Mouse (Mus musculus): ENCODE results near the gene Ubtf. TPM values are rescaled to one million over a fixed set of nuclear protein-coding genes. Genes with fewer than 3 reads are reported as not detected.
"Not testable (repeated sequence)": the region's sequence is repeated elsewhere in the genome, so short reads cannot be mapped to it uniquely, and the experiment has no call there.

Ubtf gene
- polyA plus RNA-seq, 1 experiment from 2014 or later = 78.2 TPM

GRCm38 (mm10) chr11:102288027-102288804, 31.3 kb downstream of the Ubtf start:
- no peak overlapping the region for H3K9ac ChIP-seq
- H3K36me3 ChIP-seq = peaks cover 61% of the 10 kb centered on the region
- ATAC-seq (ENCODE audit: low read depth) = no peak
- H3K27ac ChIP-seq (replicated peaks) = no peak overlapping the region
- no peak overlapping the region for H3K4me3 ChIP-seq
- no peak overlapping the region for H3K4me2 ChIP-seq
- WGBS = 82% methylated on average over 8 of the region's 8 CpGs
- peaks cover 20% of the 10 kb centered on the region for H3K4me1 ChIP-seq (replicated peaks)
- no peaks in the 10 kb centered on the region for H3K27me3 ChIP-seq
- H3K9me3 ChIP-seq = no peaks in the 10 kb centered on the region

GRCm38 (mm10) chr11:102287485-102287884, 32.1 kb downstream of the Ubtf start:
- Histone ChIP-seq H3K36me3 (peaks cover 54% of the 10 kb centered on the region), H3K9me3 (no peaks in the 10 kb centered on the region), H3K4me3 (no peak overlapping the region), H3K27ac (replicated peaks) (no peak overlapping the region), H3K9ac (no peak overlapping the region), H3K4me1 (replicated peaks) (peaks cover 20% of the 10 kb centered on the region), H3K4me2 (no peak overlapping the region), H3K27me3 (no peaks in the 10 kb centered on the region)
- WGBS = 92% methylated on average over 8 of the region's 8 CpGs
- no peak for ATAC-seq (ENCODE audit: low read depth)

- 4% methylated on average over 31 of the region's 31 CpGs for WGBS
- Histone ChIP-seq H3K27ac (replicated peaks) (peak overlapping the region; percentile 83), H3K36me3 (peaks cover 32% of the 10 kb centered on the region), H3K4me1 (replicated peaks) (peaks cover 20% of the 10 kb centered on the region), H3K4me2 (peak overlapping the region; percentile 69), H3K9me3 (no peaks in the 10 kb centered on the region), H3K27me3 (no peaks in the 10 kb centered on the region), H3K4me3 (peak overlapping the region; percentile 62), H3K9ac (peak overlapping the region; percentile 83)
- peak; percentile 76 for ATAC-seq (ENCODE audit: low read depth)
These were observed 34.3 kb downstream of the Ubtf start for GRCm38 (mm10) chr11:102285095-102285834.

- under 1% methylated on average over 32 of the region's 32 CpGs for WGBS
- Histone ChIP-seq H3K9ac (peak within 1 kb of the TSS; percentile 83), H3K9me3 (no peaks in the 10 kb centered on the region), H3K36me3 (peaks cover 25% of the 10 kb centered on the region), H3K4me3 (peak within 1 kb of the TSS; percentile 62), H3K27ac (replicated peaks) (peak within 1 kb of the TSS; percentile 83), H3K27me3 (no peaks in the 10 kb centered on the region), H3K4me1 (replicated peaks) (peaks cover 20% of the 10 kb centered on the region), H3K4me2 (peak within 1 kb of the TSS; percentile 69)
- ATAC-seq (ENCODE audit: low read depth) = peak; percentile 89
These were observed 34.9 kb downstream of the Ubtf start, which contains the start of gene Tmub2 for GRCm38 (mm10) chr11:102284501-102285094. Tmub2 (plus strand) TSS chr11:102284931.

DNA sequence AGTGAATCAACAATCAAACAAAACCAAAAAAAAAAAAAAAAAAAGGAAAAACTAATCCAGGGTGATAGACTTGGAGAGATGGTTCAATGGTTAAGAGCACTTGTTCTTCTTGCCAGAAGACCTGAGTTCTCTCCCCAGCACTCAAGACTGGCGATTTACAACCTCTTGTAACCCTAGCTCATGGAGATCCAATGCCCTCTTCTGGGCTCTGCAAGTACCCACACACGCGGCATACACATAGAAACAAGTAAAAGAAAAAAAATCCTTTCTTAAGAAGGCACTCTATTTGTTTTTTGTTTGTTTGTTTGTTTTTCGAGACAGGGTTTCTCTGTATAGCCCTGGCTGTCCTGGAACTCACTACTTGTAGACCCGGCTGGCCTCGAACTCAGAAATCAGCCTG, 35.6 kb downstream of the Ubtf start:
- Histone ChIP-seq H3K4me2 (peak overlapping the region; percentile 69), H3K4me1 (replicated peaks) (peaks cover 20% of the 10 kb centered on the region), H3K9me3 (no peaks in the 10 kb centered on the region), H3K27ac (replicated peaks) (peak overlapping the region; percentile 83), H3K4me3 (peak overlapping the region; percentile 62), H3K9ac (no peak overlapping the region), H3K36me3 (peaks cover 19% of the 10 kb centered on the region), H3K27me3 (no peaks in the 10 kb centered on the region)
- ATAC-seq (ENCODE audit: low read depth) = no peak
- WGBS = 91% methylated on average over 6 of the region's 6 CpGs

DNA sequence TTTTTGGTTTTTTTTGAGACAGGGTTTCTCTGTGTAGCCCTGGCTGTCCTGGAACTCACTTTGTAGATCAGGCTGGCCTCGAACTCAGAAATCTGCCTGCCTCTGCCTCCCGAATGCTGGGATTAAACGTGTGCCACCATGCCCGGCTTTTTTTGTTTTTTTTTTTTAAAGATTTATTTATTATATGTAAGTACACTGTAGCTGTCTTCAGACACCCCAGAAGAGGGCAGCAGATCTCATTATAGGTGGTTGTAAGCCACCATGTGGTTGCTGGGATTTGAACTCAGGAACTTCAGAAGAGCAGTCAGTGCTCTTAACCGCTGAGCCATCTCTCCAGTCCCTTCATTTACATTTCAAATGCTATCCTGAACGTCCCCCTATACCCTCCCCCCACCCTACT, 39.3 kb downstream of the Ubtf start:
- not testable (repeated sequence) for H3K27ac ChIP-seq (replicated peaks); H3K9ac ChIP-seq; H3K4me2 ChIP-seq; ATAC-seq (ENCODE audit: low read depth); H3K9me3 ChIP-seq; H3K4me3 ChIP-seq; H3K36me3 ChIP-seq
- H3K27me3 ChIP-seq = peaks cover 14% of the 10 kb centered on the region
- 76% methylated on average over 6 of the region's 6 CpGs for WGBS
- H3K4me1 ChIP-seq (replicated peaks) = peaks cover 14% of the 10 kb centered on the region

- H3K4me3 ChIP-seq = no peak overlapping the region
These were observed 39.9 kb downstream of the Ubtf start for GRCm38 (mm10) chr11:102279595-102279994.

DNA sequence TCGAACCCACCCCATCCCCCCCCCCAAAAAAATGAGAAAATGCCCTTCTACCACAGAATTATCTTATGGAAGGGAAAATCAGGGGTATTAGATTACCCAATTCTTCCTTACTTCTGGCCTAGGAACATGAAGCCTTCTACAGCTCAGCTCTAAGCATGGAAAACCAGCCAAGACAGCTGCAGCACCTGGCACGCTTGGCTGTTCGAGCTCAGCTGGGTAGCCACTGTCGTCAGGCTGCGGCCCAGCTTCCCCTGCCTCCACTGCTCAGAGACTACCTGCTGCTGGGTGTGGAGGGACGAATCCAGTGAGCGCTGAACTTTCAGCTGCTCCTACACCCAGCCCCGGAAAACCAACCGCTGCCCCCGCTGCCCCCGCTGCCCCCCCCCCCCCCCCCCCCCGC, 41.8 kb downstream of the Ubtf start:
- H3K9me3 ChIP-seq = no peaks in the 10 kb centered on the region
- peaks cover 14% of the 10 kb centered on the region for H3K4me1 ChIP-seq (replicated peaks)
- no peak overlapping the region for H3K4me3 ChIP-seq
- ATAC-seq (ENCODE audit: low read depth) = no peak
- no peak overlapping the region for H3K4me2 ChIP-seq
- H3K27ac ChIP-seq (replicated peaks) = no peak overlapping the region
- WGBS = 63% methylated on average over 8 of the region's 12 CpGs
- H3K9ac ChIP-seq = no peak overlapping the region
- no peaks in the 10 kb centered on the region for H3K36me3 ChIP-seq
- H3K27me3 ChIP-seq = peaks cover 18% of the 10 kb centered on the region

More at GRCm38 (mm10) chr11:102279595-102279994, 39.9 kb downstream of the Ubtf start:
- ATAC-seq (ENCODE audit: low read depth) = no peak
- Histone ChIP-seq H3K9ac (no peak overlapping the region), H3K9me3 (no peaks in the 10 kb centered on the region), H3K4me1 (replicated peaks) (peaks cover 14% of the 10 kb centered on the region), H3K27me3 (peaks cover 18% of the 10 kb centered on the region), H3K4me2 (no peak overlapping the region), H3K36me3 (no peaks in the 10 kb centered on the region), H3K27ac (replicated peaks) (no peak overlapping the region)
- WGBS = 87% methylated on average over 3 of the region's 3 CpGs

DNA sequence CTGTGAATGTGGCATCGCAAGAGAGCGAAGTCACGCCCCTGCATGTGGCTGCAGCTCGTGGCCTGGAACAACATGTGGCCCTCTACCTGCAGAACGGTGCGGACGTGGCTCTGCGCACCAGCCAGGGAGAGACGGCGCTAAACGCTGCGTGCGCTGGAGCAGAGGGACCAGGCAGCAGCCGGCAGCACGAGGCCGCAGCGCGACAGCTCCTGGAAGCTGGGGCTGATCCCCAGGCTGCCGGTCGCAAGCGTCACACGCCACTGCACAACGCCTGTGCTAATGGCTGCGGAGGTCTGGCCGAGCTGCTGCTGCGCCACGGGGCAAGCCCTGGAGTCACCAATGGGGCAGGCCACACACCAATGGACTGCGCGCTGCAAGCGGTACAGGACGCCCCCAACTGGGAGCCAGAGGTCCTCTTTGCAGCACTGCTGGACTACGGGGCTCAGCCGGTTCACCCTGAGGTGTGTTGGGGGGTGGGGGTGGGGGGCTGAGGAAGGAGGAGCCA, 43.1 kb downstream of the Ubtf start:
- Histone ChIP-seq H3K9ac (peak overlapping the region; percentile 70), H3K4me2 (peak overlapping the region; percentile 78), H3K27me3 (peaks cover 18% of the 10 kb centered on the region), H3K27ac (replicated peaks) (no peak overlapping the region), H3K36me3 (no peaks in the 10 kb centered on the region), H3K4me1 (replicated peaks) (peaks cover 14% of the 10 kb centered on the region), H3K4me3 (peak overlapping the region; percentile 40), H3K9me3 (no peaks in the 10 kb centered on the region)
- ATAC-seq (ENCODE audit: low read depth) = peak; percentile 81
- WGBS = 2% methylated on average over 33 of the region's 33 CpGs

- 0 out of 2 replicates have a peak, but pooled peaks cover 4% of the 10 kb centered on the region for H3K4me1 ChIP-seq (replicated peaks)
- no peaks in the 10 kb centered on the region for H3K9me3 ChIP-seq
- no peak for ATAC-seq (ENCODE audit: low read depth)
- WGBS = 85% methylated on average over 12 of the region's 12 CpGs
- no peak within 1 kb of the TSS for H3K9ac ChIP-seq
- no peak within 1 kb of the TSS for H3K4me3 ChIP-seq
- H3K27me3 ChIP-seq = no peaks in the 10 kb centered on the region
- H3K27ac ChIP-seq (replicated peaks) = no peak within 1 kb of the TSS
- no peaks in the 10 kb centered on the region for H3K36me3 ChIP-seq
- no peak within 1 kb of the TSS for H3K4me2 ChIP-seq
These were observed 50.9 kb downstream of the Ubtf start, which contains the start of gene Asb16 for GRCm38 (mm10) chr11:102268520-102269244. Asb16 (plus strand) TSS chr11:102268743.

GRCm38 (mm10) chr11:102267480-102267879, 52.1 kb downstream of the Ubtf start:
- Histone ChIP-seq H3K4me2 (no peak overlapping the region), H3K36me3 (no peaks in the 10 kb centered on the region), H3K9me3 (no peaks in the 10 kb centered on the region), H3K4me3 (no peak overlapping the region), H3K27me3 (no peaks in the 10 kb centered on the region), H3K4me1 (replicated peaks) (0 out of 2 replicates have a peak, but pooled peaks cover 4% of the 10 kb centered on the region), H3K9ac (no peak overlapping the region), H3K27ac (replicated peaks) (no peak overlapping the region)
- peak; percentile 80 for ATAC-seq (ENCODE audit: low read depth)
- WGBS = 8% methylated on average over 11 of the region's 11 CpGs
